Mouse (Mus musculus) brain, embryonic 14.5 days (tissue): Measurements from ENCODE around the gene Dhodh.

Experiments used
- CTCF ChIP-seq: fragments of 200-500 bp; IDR thresholded peaks from 2 replicates; pipeline ENCODE4 v1.5.1; 2012; ENCODE audit warnings: inconsistent platforms, mild to moderate bottlenecking, moderate library complexity, borderline replicate concordance; ENCODE audit not compliant: insufficient read depth, insufficient read length; ENCODE audit errors: extremely low read depth
- POLR2A ChIP-seq: fragments of 200-500 bp; IDR thresholded peaks from 2 replicates; pipeline ENCODE4 v1.6.1; 2012; ENCODE audit warnings: mild to moderate bottlenecking, inconsistent platforms, borderline replicate concordance; ENCODE audit not compliant: poor library complexity, insufficient read depth, insufficient read length, severe bottlenecking; ENCODE audit errors: extremely low read depth

DNA sequence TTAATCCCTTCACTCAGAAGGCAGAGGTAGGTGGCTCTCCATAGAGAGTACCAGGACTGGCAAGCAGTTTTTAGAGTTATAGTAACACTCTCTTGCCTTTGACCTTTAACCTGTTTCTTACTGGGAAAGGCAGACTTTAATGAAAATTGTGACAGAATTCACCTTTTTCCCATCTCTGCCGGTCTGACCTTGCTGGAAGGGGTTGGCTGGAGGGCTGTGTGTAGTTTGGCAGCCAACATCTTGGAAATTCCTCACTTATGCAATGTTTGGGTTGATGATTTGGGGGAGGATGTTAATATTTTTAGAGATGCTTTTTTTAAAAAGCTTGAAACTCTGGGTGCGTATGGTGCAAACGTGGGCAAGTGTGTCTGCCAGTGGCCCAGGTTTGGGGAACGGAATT is 24.2 kb downstream of the Dhodh start:
- TF ChIP-seq POLR2A (no peak), CTCF (no peak)
